Mouse (Mus musculus): ENCODE measurements at regions not wholly inside any gene's neighbourhood (a gene's known extent, or its start where the extent isn't known, plus 50 kb on each side); places are given as distances from the start of the nearest gene placed in this dataset.
"Not testable (repeated sequence)": the region's sequence is repeated elsewhere in the genome, so short reads cannot be mapped to it uniquely, and the experiment has no call there.

GRCm38 (mm10) chr10:118603857-118604414 is 163.1 kb downstream of the Ifng start:
- no peak for ATAC-seq

GRCm38 (mm10) chr10:118605156-118605821 is 164.4 kb downstream of the Ifng start:
- peak; percentile 67 for ATAC-seq

GRCm38 (mm10) chr10:118607418-118607817 is 166.6 kb downstream of the Ifng start:
- no peak for ATAC-seq

GRCm38 (mm10) chr10:118608376-118609145 is 167.7 kb downstream of the Ifng start:
- no peak for ATAC-seq

- ATAC-seq: no peak
These were observed 168.3 kb downstream of the Ifng start for GRCm38 (mm10) chr10:118609157-118609556.

GRCm38 (mm10) chr10:118610868-118611461 is 170.1 kb downstream of the Ifng start:
- no peak for ATAC-seq

GRCm38 (mm10) chr10:118612091-118612490 is 171.2 kb downstream of the Ifng start:
- ATAC-seq: no peak

- no peak for ATAC-seq
These were observed 172.3 kb downstream of the Ifng start for GRCm38 (mm10) chr10:118613056-118613695.

GRCm38 (mm10) chr10:118614251-118614865 is 173.5 kb downstream of the Ifng start:
- ATAC-seq: no peak

GRCm38 (mm10) chr10:118615131-118616020 is 174.5 kb downstream of the Ifng start:
- no peak for ATAC-seq

GRCm38 (mm10) chr10:118616031-118616615 is 175.3 kb downstream of the Ifng start:
- no peak for ATAC-seq

GRCm38 (mm10) chr10:118617291-118618044 is 176.6 kb downstream of the Ifng start:
- no peak for ATAC-seq

- ATAC-seq: not testable (repeated sequence)
These were observed 177.4 kb downstream of the Ifng start for GRCm38 (mm10) chr10:118618251-118618650.

- no peak for ATAC-seq
These were observed 178.1 kb downstream of the Ifng start for GRCm38 (mm10) chr10:118618766-118619600.

- ATAC-seq: no peak
These were observed 178.8 kb downstream of the Ifng start for GRCm38 (mm10) chr10:118619601-118620000.

- ATAC-seq: no peak
These were observed 179.8 kb downstream of the Ifng start for GRCm38 (mm10) chr10:118620611-118621010.

GRCm38 (mm10) chr10:118621546-118621945 is 180.7 kb downstream of the Ifng start:
- ATAC-seq: no peak

GRCm38 (mm10) chr10:118622131-118622530 is 181.3 kb downstream of the Ifng start:
- ATAC-seq: no peak

GRCm38 (mm10) chr10:118622916-118623315 is 182.1 kb downstream of the Ifng start:
- no peak for ATAC-seq
